Mouse (Mus musculus) brown adipose tissue, adult 24 weeks (tissue): ENCODE measurements around the gene Adgb. TPM values are rescaled to one million over a fixed set of nuclear protein-coding genes. Genes with fewer than 3 reads are reported as not detected.

Experiments used
- H3K27ac ChIP-seq: fragments of 200-500 bp; replicated peaks from 2 replicates; pipeline ENCODE4 v1.5.1; 2012; ENCODE audit warnings: low read depth, mild to moderate bottlenecking, low read length
- H3K4me1 ChIP-seq: fragments of 200-500 bp; 2 replicates; pipeline ENCODE4 v1.6.1; 2012; ENCODE audit warnings: low read length, mixed read lengths; ENCODE audit not compliant: control insufficient read depth, insufficient read depth, insufficient read length
- H3K4me3 ChIP-seq: fragments of 200-500 bp; 2 replicates; pipeline ENCODE4 v1.5.1; 2012; ENCODE audit warnings: low read depth, mild to moderate bottlenecking, low read length, moderate library complexity; ENCODE audit not compliant: insufficient read depth
- polyA plus RNA-seq: library from polyadenylated mRNA; stranded (reverse); fragments of >200 nt; gene quantifications from 2 replicates; pipeline ENCODE4 v1.2.4, GENCODE M21; 2012; ENCODE audit not compliant: missing spikeins, insufficient read depth, insufficient read length

Adgb gene
- polyA plus RNA-seq, 1 experiment = not detected

DNA sequence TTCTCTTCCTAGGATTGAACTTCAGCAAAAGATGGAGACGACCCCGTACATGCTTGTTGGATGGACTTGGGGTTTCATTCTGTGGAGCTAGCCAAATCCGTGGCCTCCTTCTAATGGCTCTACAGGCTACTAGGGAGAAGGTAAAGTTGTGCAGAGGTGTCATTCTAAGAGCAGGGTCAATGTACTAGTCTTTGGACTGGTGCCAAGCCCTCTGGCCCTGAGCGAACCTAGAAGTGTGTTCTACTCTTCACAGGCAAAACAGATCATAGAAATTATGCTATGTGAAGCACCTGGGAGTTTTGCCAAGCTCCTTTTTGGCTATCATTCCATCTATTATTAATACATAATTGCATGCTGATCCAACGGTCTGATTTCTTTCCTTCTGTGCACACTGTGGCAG, 157.6 kb downstream of the Adgb start:
- Histone ChIP-seq H3K4me3 (no peak overlapping the region), H3K4me1 (no peaks in the 10 kb centered on the region)

DNA sequence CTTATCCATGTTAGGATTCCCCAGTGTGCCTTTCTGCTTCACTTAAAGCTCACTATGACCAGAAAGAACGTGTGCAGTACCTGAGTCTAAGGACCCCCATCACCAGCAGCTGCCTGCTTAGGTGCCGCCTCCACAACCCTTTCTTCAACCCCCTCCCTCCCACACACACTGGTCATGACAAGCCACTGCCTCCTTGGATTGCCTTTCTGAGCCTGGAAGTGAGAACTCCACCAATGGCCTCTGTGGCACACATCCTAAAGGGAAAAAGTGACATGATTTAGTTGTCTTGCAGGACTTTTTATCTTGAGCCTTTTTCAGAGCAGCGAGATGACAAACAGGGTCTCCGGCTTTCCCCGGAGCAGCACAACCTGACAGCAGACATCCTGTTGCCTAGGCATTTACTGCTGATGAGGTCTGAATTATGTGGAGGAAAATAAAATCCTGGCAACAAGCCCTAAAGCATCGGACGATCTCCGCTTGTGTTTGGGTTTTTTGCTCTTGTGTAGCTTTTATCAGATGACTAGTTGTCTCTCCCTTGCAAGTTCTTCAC, 162.2 kb downstream of the Adgb start:
- Histone ChIP-seq H3K4me1 (no peaks in the 10 kb centered on the region; the same call in 1 of the 2 replicates), H3K27ac (no peak overlapping the region), H3K4me3 (no peak overlapping the region)

More for the DNA sequence above, 157.6 kb downstream of the Adgb start:
- no peak overlapping the region for H3K27ac ChIP-seq

DNA sequence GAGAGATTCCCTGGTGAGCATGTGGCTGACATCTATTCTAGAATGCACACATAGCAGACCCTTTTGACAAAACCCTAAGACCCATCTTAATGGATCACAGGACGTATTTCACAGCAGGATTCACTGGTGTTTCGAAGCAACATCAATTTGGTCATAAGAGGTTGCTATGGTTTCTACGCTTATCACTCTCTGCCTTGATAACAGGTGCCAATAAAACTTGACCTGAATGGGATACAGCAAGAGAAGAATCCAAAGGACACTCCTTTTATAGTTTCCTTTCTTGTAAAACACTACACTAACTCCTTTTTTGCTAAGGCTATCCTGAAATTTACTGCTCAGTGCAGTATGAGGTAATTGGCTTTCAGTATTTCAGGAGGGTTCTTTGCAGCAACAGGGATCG, 163.1 kb downstream of the Adgb start:
- Histone ChIP-seq H3K4me3 (no peak overlapping the region), H3K4me1 (no peaks in the 10 kb centered on the region; the same call in 1 of the 2 replicates), H3K27ac (no peak overlapping the region)

DNA sequence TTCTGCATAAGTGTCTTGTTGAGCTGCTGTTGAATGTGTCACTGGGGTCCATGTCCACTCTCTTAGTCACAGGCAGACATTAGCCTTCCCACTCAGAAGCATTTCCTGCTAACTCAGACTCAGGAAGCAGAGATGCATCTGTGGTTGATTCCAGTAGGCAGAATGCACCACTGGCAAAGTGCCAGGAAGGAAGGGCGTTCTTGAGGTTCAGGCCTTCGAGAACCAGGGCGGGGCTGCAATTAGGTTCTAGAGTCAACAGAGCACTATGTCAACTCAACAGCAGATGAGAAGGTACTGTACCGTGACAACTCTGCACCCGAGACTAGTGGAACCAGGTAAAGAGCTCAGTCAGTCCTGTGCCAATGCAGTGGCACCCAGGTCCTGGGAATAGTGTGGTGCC, 164.7 kb downstream of the Adgb start:
- Histone ChIP-seq H3K27ac (no peak overlapping the region), H3K4me1 (no peaks in the 10 kb centered on the region; the same call in 1 of the 2 replicates), H3K4me3 (no peak overlapping the region)

DNA sequence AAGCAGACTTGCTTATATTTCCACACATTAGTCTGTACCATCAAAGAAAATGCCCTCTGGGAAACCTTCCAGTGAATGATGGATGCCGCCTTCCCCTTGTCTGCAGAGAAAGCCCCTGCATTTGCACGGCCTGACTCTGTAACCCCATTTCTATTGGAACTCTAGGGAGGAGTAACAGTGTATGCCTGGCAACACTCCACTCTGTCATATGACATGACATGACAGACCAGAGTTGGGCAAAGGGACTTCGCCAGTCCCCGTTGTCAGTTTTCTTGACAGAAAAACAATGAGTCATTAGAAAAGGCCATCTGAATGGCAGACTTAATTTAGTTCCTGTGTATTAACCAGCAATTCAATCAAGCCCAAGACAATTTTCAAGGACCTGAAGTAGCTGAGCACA, 167.8 kb downstream of the Adgb start:
- Histone ChIP-seq H3K4me3 (no peak overlapping the region), H3K27ac (no peak overlapping the region), H3K4me1 (no peaks in the 10 kb centered on the region; the same call in 1 of the 2 replicates)

DNA sequence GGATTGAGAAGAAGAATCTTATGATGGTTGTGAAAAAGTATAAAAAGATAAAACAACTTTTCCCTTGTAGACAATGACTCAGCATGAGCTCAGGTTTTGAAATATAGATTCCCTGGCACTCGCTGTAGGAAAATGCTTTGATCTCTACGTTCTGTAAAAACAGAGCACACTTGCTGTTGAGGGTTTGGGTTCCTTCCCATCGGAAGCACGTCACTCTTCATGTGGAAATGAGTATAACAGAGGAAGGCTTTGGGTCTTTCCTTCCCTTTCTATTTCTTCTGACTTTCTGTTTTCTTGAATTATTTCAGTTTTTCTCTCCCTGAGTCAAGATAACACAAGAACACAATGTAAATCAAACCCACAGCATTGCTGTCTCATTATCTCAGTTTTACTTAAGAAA, 170.4 kb downstream of the Adgb start:
- H3K4me1 ChIP-seq = no peaks in the 10 kb centered on the region
- H3K4me3 ChIP-seq = no peak overlapping the region
- H3K27ac ChIP-seq = no peak overlapping the region

DNA sequence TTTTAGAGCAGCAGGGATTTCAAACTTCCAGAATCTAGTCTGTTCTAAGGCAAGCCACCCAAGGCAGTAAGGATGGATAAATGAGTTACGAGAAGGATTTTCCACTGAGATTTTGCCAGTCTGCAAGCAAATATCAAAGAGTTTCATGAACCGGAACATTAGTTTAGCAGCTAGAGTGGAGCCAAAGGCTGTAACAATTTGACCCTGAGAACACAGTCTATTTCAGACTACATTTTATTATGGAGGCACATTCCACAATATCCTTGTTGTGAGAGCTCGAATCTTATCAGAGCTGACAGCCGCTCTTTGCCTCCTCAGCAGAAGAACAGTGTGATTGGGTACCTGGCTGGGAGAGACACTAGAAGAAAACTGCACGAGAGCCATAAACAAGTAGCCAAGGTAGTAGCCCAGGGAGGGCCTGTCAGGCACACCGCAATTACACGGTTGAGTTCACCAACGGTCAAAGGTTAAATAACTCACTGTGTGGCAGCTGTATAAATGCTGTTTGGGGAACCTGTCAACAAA, 171.1 kb downstream of the Adgb start:
- Histone ChIP-seq H3K27ac (no peak overlapping the region), H3K4me1 (no peaks in the 10 kb centered on the region), H3K4me3 (no peak overlapping the region)

DNA sequence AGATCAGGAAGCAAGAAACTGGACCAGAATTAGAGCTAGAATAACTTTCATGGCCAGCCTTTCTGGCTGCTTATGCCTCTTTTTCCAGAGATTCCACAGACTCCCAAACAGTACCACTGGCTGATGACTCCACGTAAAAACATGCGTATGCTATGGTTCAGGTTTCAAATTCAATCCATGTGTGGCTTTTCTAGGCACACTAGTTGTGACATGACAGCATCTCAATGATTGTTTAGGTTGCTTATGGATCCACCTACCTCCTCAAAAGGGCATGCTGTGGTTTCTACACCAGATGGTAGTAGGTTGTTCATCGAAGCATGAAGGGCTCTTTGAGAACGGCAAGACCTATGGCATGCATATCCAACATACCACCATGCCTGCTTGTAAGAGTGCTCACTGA, 172.1 kb downstream of the Adgb start:
- Histone ChIP-seq H3K27ac (no peak overlapping the region), H3K4me1 (no peaks in the 10 kb centered on the region), H3K4me3 (no peak overlapping the region)

DNA sequence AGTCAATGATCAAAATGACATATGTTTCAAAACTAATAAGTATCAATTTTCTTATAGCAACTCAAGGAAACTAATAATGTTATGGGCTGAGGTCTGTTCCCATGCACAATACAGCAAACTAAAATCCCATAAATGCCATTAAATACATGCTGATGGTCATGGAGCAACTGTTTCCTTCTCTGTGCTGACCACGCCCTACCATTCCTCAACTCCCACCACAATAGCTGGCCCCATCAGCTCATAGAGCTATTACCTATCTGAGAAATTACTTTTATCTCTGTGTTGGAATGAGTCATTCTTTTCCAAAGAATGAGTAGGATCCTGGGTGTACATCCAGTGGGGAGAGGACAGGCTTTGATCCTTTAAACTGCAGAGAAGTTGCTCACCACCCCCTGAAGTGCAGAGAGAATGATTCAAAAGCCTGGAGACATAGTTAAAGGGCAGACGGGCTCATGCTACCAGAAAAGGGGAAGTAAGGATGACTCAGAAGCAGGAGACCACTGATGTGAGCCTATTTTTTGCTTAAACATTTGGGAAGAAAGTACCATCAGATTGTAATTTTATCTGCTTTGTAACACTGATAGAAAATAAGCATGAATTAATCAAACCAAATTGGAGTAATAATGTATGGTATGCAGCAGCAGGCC, 184.8 kb downstream of the Adgb start:
- 0 out of 2 replicates have a peak overlapping the region, but pooled peaks have one; percentile 17 for H3K27ac ChIP-seq
- H3K4me1 ChIP-seq = no peaks in the 10 kb centered on the region
- no peak overlapping the region for H3K4me3 ChIP-seq

Other genes with a start within 250 kb of the Adgb start
- gene Rab32, start 85.9 kb upstream of the Adgb start, polyA plus RNA-seq = 4.4 and 7.9 TPM in 2 replicates
- gene Gm10944, start 209.0 kb upstream of the Adgb start, polyA plus RNA-seq = not detected in 2 replicates